Mouse (Mus musculus) lung, embryonic 15.5 days (tissue): Measurements from ENCODE around the gene Hvcn1. TPM values are rescaled to one million over a fixed set of nuclear protein-coding genes. Genes with fewer than 3 reads are reported as not detected.

Experiments used
- ATAC-seq: fragments of 200-750 bp; cut with Nextera tagmentation; 2 replicates; pipeline ENCODE4 v1.8.0; 2017; ENCODE audit warnings: moderate number of reproducible peaks, borderline replicate concordance; ENCODE audit not compliant: low FRiP score, low TSS enrichment; ENCODE audit errors: extremely low read depth
- H3K27ac ChIP-seq: fragments of 300-500 bp; sonication (generic); 2 replicates; pipeline ENCODE4 v1.5.1; 2015; ENCODE audit warnings: moderate library complexity, mild to moderate bottlenecking, inconsistent platforms
- H3K27me3 ChIP-seq: fragments of 300-500 bp; sonication (generic); 2 replicates; pipeline ENCODE4 v1.6.1; 2015; ENCODE audit warnings: inconsistent platforms
- H3K36me3 ChIP-seq: fragments of 300-500 bp; sonication (generic); 2 replicates; pipeline ENCODE4 v1.6.1; 2015; ENCODE audit warnings: inconsistent platforms
- H3K4me1 ChIP-seq: fragments of 300-500 bp; sonication (generic); 2 replicates; pipeline ENCODE4 v1.6.1; 2015; ENCODE audit warnings: inconsistent platforms
- H3K4me2 ChIP-seq: fragments of 300-500 bp; sonication (generic); 2 replicates; pipeline ENCODE4 v1.6.1; 2015; ENCODE audit warnings: inconsistent platforms, mild to moderate bottlenecking, moderate library complexity
- H3K4me3 ChIP-seq: fragments of 300-500 bp; sonication (generic); 2 replicates; pipeline ENCODE4 v1.5.1; 2015; ENCODE audit warnings: mild to moderate bottlenecking, inconsistent platforms
- H3K9ac ChIP-seq: fragments of 300-500 bp; sonication (generic); 2 replicates; pipeline ENCODE4 v1.6.1; 2015; ENCODE audit warnings: inconsistent platforms
- H3K9me3 ChIP-seq: fragments of 300-500 bp; sonication (generic); 2 replicates; pipeline ENCODE4 v1.6.1; 2016; ENCODE audit warnings: inconsistent platforms
- WGBS: fragments of 180-500 bp; shearing (Covaris S2); methylation state at CpG from one replicate; pipeline ENCODE4 v1.1.7; 2015; 5-methylcytosine and 5-hydroxymethylcytosine counted together
- polyA plus RNA-seq: library from polyadenylated mRNA; unstranded; fragments of >200 nt; fragmentation: Nextera tagmentation; extraction: Ambion mirVana; gene quantifications from 2 replicates; pipeline ENCODE4 v1.2.1, GENCODE M21; 2015

Hvcn1 gene
- polyA plus RNA-seq, 1 experiment from 2014 or later, result 4.7 TPM

- Histone ChIP-seq H3K27ac (no peak overlapping the region), H3K4me3 (no peak overlapping the region), H3K4me1 (no peaks in the 10 kb centered on the region), H3K4me2 (no peak overlapping the region), H3K27me3 (no peaks in the 10 kb centered on the region), H3K36me3 (no peaks in the 10 kb centered on the region), H3K9ac (no peak overlapping the region), H3K9me3 (no peaks in the 10 kb centered on the region)
- ATAC-seq, result no peak
- WGBS, result 75% methylated on average over 3 of the region's 3 CpGs
Measured at GRCm38 (mm10) chr5:122228271-122228765, 21.7 kb downstream of the Hvcn1 start.

GRCm38 (mm10) chr5:122228772-122229171 lies 22.2 kb downstream of the Hvcn1 start:
- no peak overlapping the region for H3K4me2 ChIP-seq
- no peaks in the 10 kb centered on the region for H3K4me1 ChIP-seq
- H3K36me3 ChIP-seq, result no peaks in the 10 kb centered on the region
- no peaks in the 10 kb centered on the region for H3K9me3 ChIP-seq
- H3K27me3 ChIP-seq, result no peaks in the 10 kb centered on the region
- no peak overlapping the region for H3K27ac ChIP-seq
- WGBS, result 48% methylated on average over 3 of the region's 4 CpGs
- no peak overlapping the region for H3K4me3 ChIP-seq
- no peak overlapping the region for H3K9ac ChIP-seq
- no peak for ATAC-seq

DNA sequence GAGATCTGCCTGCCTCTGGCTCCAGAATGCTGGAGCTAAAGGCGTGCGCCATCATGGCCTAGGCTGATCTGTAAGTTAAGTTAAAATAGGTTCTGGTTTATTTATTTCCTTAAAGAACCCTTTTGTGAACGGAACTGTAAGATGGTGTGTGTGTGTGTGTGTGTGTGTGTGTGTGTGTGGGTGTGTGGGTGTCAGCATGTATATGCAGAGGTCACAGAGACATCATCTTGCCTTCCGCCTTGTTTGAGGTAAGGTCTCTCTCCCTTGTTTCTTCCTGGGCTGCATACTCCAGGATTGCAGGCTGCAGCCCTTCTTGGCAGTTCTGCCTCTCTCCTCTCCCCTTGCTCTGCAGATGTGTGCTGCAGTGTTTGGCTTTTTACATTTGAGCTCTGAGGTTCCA lies 24.2 kb downstream of the Hvcn1 start:
- H3K4me1 ChIP-seq, result peaks cover 10% of the 10 kb centered on the region; the same call in 1 of the 2 replicates

GRCm38 (mm10) chr5:122231431-122231830 lies 24.8 kb downstream of the Hvcn1 start:
- WGBS, result 58% methylated on average over 6 of the region's 6 CpGs
- H3K36me3 ChIP-seq, result no peaks in the 10 kb centered on the region

More for the DNA sequence above, 24.2 kb downstream of the Hvcn1 start:
- Histone ChIP-seq H3K27ac (no peak overlapping the region), H3K27me3 (no peaks in the 10 kb centered on the region), H3K9me3 (no peaks in the 10 kb centered on the region), H3K9ac (no peak overlapping the region), H3K4me2 (no peak overlapping the region), H3K4me3 (no peak overlapping the region), H3K36me3 (no peaks in the 10 kb centered on the region)
- ATAC-seq, result no peak
- WGBS, result 87% methylated on average over 4 of the region's 4 CpGs

GRCm38 (mm10) chr5:122232004-122232403 lies 25.4 kb downstream of the Hvcn1 start:
- Histone ChIP-seq H3K27me3 (no peaks in the 10 kb centered on the region), H3K36me3 (no peaks in the 10 kb centered on the region), H3K4me3 (no peak overlapping the region), H3K4me1 (peaks cover 10% of the 10 kb centered on the region; the same call in 1 of the 2 replicates), H3K9me3 (no peaks in the 10 kb centered on the region), H3K4me2 (no peak overlapping the region), H3K9ac (no peak overlapping the region), H3K27ac (no peak overlapping the region)
- WGBS, result 81% methylated on average over 5 of the region's 5 CpGs
- no peak for ATAC-seq

More at GRCm38 (mm10) chr5:122231431-122231830, 24.8 kb downstream of the Hvcn1 start:
- Histone ChIP-seq H3K9ac (no peak overlapping the region), H3K4me1 (peaks cover 10% of the 10 kb centered on the region; the same call in 1 of the 2 replicates), H3K4me3 (no peak overlapping the region), H3K4me2 (no peak overlapping the region), H3K27me3 (no peaks in the 10 kb centered on the region), H3K27ac (no peak overlapping the region), H3K9me3 (no peaks in the 10 kb centered on the region)
- no peak for ATAC-seq

DNA sequence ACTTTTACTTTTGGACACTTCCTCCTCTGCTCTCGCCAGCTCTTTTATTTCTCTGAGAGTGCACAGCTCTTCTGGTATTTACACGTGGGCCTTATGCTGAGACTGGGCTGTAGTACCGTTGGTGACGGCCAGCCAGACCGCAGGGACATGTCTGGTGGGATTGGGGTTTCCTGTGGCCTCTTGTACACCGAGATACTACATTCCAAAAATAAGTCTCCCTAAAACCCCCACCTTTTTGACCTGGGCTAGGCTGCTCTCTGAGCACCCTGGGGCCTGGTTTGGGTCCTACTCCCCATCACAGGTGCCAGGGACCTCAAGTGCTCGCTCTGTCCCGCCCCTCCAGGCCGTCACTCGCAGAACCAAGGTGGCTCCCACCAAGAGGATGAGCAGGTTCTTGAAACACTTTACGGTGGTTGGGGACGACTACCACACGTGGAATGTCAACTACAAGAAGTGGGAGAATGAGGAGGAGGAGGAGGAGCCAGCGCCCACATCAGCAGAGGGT lies 26.5 kb downstream of the Hvcn1 start:
- no peak; the same call in 1 of the 2 replicates for ATAC-seq

DNA sequence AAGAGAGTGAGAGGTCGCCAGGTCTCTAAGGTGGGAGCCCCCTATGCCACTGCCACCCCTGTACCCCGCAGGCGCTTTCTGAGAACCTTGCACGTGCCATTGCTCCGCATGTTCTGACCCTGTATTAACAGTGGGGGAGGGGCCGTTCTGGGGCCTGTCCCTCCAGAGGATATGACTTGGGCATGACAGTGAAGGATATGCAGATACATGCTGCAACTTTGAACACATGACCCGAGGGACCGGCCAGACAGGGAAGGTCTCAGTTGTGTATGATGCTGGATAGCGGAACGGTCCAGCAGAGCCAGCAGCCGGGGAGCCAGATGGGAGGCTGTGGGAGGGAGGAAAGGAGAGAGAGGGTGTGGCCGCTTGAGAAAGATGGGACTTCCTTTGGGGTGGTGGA lies 27.1 kb downstream of the Hvcn1 start:
- no peak overlapping the region for H3K4me2 ChIP-seq
- no peaks in the 10 kb centered on the region for H3K27me3 ChIP-seq
- WGBS, result 75% methylated on average over 12 of the region's 12 CpGs
- ATAC-seq, result peak; percentile 21; the same call in 1 of the 2 replicates
- H3K9me3 ChIP-seq, result no peaks in the 10 kb centered on the region
- H3K4me3 ChIP-seq, result no peak overlapping the region
- H3K36me3 ChIP-seq, result no peaks in the 10 kb centered on the region
- H3K27ac ChIP-seq, result no peak overlapping the region
- H3K9ac ChIP-seq, result no peak overlapping the region
- H3K4me1 ChIP-seq, result peaks cover 10% of the 10 kb centered on the region; the same call in 1 of the 2 replicates

More for the DNA sequence above, 26.5 kb downstream of the Hvcn1 start:
- 45% methylated on average over 14 of the region's 14 CpGs for WGBS
- Histone ChIP-seq H3K27ac (peak overlapping the region; percentile 20), H3K9ac (no peak overlapping the region), H3K4me3 (no peak overlapping the region), H3K27me3 (no peaks in the 10 kb centered on the region), H3K4me1 (peaks cover 10% of the 10 kb centered on the region; the same call in 1 of the 2 replicates), H3K36me3 (no peaks in the 10 kb centered on the region), H3K9me3 (no peaks in the 10 kb centered on the region), H3K4me2 (no peak overlapping the region)

DNA sequence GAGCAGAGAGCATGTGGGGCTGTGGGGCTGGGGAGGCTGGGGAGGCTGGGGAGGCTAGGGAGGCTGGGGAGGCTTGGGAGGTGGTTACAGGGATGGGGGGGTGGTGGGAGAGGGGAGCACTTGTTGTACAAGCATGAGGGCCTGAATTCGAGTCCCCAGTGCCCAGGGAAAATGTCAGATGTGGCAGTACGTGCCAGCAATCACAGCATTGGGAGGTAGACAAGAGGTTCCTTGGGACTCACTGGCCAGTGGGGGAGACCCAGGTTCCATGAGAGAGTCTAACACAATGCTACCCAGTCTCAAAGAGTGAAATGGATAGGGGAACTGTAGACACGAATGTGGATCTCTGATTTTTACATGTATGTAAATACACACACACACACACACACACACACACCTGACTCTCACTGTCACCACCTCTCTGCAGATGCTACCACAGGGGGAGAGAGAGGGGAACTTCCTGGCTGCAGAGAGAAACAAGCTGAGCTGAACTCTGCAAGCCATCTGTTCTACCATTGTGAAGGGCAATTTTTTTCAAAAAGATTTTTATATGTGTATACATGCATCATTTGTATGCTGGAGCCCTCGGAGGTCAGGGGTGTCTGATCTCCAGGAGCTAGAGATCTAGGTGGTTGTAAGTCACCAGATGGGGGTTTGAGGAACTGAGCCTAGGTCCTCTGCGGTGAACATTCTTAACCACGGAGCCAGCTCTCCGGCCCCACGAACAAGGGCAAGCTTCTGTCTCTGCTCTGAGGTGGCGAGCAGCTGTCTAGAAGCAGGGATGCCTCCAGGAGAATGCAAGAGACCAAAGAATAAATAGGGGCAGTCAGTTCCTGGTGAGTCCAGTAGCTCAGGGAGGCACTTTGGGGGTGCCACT lies 28.0 kb downstream of the Hvcn1 start:
- H3K9me3 ChIP-seq, result no peaks in the 10 kb centered on the region
- no peak overlapping the region for H3K9ac ChIP-seq
- H3K27me3 ChIP-seq, result no peaks in the 10 kb centered on the region
- no peak overlapping the region for H3K27ac ChIP-seq
- WGBS, result 71% methylated on average over 9 of the region's 9 CpGs
- H3K4me3 ChIP-seq, result no peak overlapping the region
- no peaks in the 10 kb centered on the region for H3K36me3 ChIP-seq
- no peak for ATAC-seq
- H3K4me1 ChIP-seq, result peaks cover 10% of the 10 kb centered on the region; the same call in 1 of the 2 replicates
- H3K4me2 ChIP-seq, result no peak overlapping the region

GRCm38 (mm10) chr5:122235196-122235836 lies 28.7 kb downstream of the Hvcn1 start:
- Histone ChIP-seq H3K4me1 (peaks cover 10% of the 10 kb centered on the region; the same call in 1 of the 2 replicates), H3K36me3 (0 out of 2 replicates have a peak, but pooled peaks cover 1% of the 10 kb centered on the region), H3K4me3 (no peak overlapping the region), H3K9ac (no peak overlapping the region), H3K27me3 (no peaks in the 10 kb centered on the region), H3K4me2 (no peak overlapping the region), H3K27ac (no peak overlapping the region), H3K9me3 (no peaks in the 10 kb centered on the region)
- WGBS, result 48% methylated on average over 9 of the region's 9 CpGs
- no peak for ATAC-seq

DNA sequence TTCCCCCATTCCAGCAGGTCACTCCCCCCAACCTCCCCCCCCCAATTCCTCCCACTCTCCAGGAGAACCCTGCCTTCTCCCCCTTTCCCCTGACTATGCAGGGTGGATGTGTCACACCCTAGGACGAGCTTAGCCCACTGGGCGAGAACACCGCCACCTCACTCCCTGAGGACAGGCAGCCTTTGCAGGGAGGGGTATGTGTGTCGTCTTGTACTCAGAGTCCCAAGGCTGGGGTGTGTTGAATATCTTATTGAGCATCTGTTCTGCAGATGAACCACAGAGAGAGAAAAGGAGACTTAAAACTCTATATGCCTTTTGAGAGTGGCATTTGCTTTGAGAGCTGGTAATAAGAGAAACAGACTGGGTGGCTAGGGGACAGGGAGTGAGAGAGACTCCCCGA lies 30.6 kb downstream of the Hvcn1 start:
- Histone ChIP-seq H3K4me3 (no peak overlapping the region), H3K27me3 (no peaks in the 10 kb centered on the region), H3K27ac (no peak overlapping the region), H3K36me3 (0 out of 2 replicates have a peak, but pooled peaks cover 11% of the 10 kb centered on the region), H3K4me2 (no peak overlapping the region), H3K9me3 (no peaks in the 10 kb centered on the region), H3K9ac (no peak overlapping the region), H3K4me1 (peaks cover 10% of the 10 kb centered on the region; the same call in 1 of the 2 replicates)
- no peak for ATAC-seq
- WGBS, result 72% methylated on average over 5 of the region's 5 CpGs

GRCm38 (mm10) chr5:122239618-122240017 lies 33.0 kb downstream of the Hvcn1 start:
- 77% methylated on average over 7 of the region's 7 CpGs for WGBS

More at GRCm38 (mm10) chr5:122239618-122240017, 33.0 kb downstream of the Hvcn1 start:
- ATAC-seq, result no peak
- H3K27me3 ChIP-seq, result no peaks in the 10 kb centered on the region
- peaks cover 7% of the 10 kb centered on the region; the same call in 1 of the 2 replicates for H3K4me1 ChIP-seq
- H3K4me3 ChIP-seq, result no peak overlapping the region
- no peaks in the 10 kb centered on the region for H3K9me3 ChIP-seq
- H3K36me3 ChIP-seq, result 0 out of 2 replicates have a peak, but pooled peaks cover 11% of the 10 kb centered on the region
- no peak overlapping the region for H3K4me2 ChIP-seq
- no peak overlapping the region for H3K27ac ChIP-seq
- no peak overlapping the region for H3K9ac ChIP-seq
